Mouse (Mus musculus) cerebellum, adult 2 months (tissue): ENCODE results near the gene Dusp5.

Source experiments
- CTCF ChIP-seq: fragments of 200-500 bp; IDR thresholded peaks from 2 replicates; pipeline ENCODE4 v1.5.1; 2011; ENCODE audit warnings: low read depth, mild to moderate bottlenecking, control low read depth, low read length, moderate library complexity, borderline replicate concordance; ENCODE audit not compliant: insufficient read depth
- POLR2A ChIP-seq: fragments of 200-500 bp; IDR thresholded peaks from 2 replicates; pipeline ENCODE4 v1.6.1; 2011; ENCODE audit warnings: low read length, control low read depth, borderline replicate concordance; ENCODE audit not compliant: insufficient read depth

GRCm38 (mm10) chr19:53552216-53552786, 23.4 kb downstream of the Dusp5 start:
- TF ChIP-seq CTCF (no peak), POLR2A (no peak)
